Mouse (Mus musculus) thymus, adult 2 months (tissue): ENCODE results near the gene Med12l.

Experiments
- CTCF ChIP-seq: fragments of 200-500 bp; IDR thresholded peaks from 2 replicates; pipeline ENCODE4 v1.5.1; 2012; ENCODE audit warnings: mild to moderate bottlenecking, control low read depth, low read length, moderate library complexity, borderline replicate concordance; ENCODE audit not compliant: control insufficient read depth, poor library complexity, insufficient read depth; ENCODE audit errors: extremely low read depth
- POLR2A ChIP-seq: fragments of 200-500 bp; IDR thresholded peaks from 2 replicates; pipeline ENCODE4 v1.6.1; 2012; ENCODE audit warnings: mild to moderate bottlenecking, low read length, control low read depth, moderate library complexity; ENCODE audit not compliant: control insufficient read depth, poor library complexity, insufficient read depth; ENCODE audit errors: extremely low read depth

DNA sequence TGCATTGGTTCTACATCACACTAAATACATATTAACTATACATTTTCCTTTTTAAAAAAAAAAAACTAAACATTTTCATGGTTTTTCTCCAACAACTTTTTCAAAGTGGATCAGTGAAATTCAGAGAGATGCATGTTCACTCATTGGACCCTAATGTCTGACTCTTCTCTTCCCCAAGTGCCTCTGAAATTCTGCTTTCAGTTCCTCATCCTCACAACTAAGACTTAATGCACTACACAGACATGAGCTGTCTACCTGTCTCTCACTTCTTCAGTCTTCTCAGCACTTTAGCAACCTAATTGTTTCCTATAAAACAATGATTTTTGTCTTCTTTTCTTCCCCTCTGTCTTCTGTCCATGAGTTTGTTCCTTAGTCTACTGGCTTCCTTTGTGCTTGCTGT is 219.8 kb downstream of the Med12l start:
- no peak for TF ChIP-seq POLR2A
- no peak for TF ChIP-seq CTCF
